Mouse (Mus musculus) gonadal fat pad, adult 2 months (tissue): ENCODE results near the gene Rpl23. TPM values are rescaled to one million over a fixed set of nuclear protein-coding genes. Genes with fewer than 3 reads are reported as not detected.
"Not testable (repeated sequence)": the region's sequence is repeated elsewhere in the genome, so short reads cannot be mapped to it uniquely, and the experiment has no call there.

Source experiments
- DNase-seq: peaks from one replicate; pipeline ENCODE4 v3.0.0-alpha.2; 2012; ENCODE audit warnings: low read depth
- polyA plus RNA-seq: library from polyadenylated mRNA; depleted of rRNA; stranded (reverse); fragments of >200 nt; gene quantifications from 2 replicates; pipeline ENCODE4 v1.2.3, GENCODE M21; 2012

The Rpl23 gene
- polyA plus RNA-seq, 1 experiment, result 161 TPM

DNA sequence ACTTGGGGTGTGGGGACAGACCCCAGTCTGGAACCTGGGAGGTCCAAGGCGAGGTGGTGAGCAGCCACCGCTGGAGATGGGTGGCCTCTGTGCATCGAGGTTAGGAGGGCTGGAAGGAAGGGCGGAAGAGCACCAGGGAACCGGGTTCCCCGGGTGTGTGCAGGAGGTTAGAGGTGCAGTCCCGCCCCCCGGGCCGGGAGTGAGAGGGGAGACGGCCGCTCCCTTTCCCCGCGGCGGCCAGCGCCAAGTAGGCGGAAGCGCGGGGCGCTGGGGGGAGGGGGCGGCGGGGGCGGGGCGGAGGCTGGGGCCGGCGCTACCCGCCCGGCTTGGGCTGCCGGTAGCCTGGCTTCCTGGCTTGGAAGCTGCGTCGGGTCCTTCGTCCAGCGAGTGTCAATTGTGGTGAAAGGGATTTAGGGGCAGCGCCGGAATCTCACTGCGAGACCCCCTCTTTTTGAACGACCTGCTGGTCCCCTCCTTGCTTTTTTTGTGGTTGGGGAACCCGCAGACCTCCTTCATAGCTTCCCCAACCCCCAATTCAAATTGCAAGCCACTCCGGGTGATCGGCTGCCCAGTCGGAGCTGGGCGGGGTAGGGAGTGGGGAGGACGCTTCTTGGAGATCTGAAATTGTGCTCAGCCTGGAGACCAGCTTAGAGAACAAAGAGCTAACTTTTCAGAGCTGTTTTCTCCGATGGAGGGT lies 17.9 kb upstream of the Rpl23 start:
- no peak for DNase-seq

DNA sequence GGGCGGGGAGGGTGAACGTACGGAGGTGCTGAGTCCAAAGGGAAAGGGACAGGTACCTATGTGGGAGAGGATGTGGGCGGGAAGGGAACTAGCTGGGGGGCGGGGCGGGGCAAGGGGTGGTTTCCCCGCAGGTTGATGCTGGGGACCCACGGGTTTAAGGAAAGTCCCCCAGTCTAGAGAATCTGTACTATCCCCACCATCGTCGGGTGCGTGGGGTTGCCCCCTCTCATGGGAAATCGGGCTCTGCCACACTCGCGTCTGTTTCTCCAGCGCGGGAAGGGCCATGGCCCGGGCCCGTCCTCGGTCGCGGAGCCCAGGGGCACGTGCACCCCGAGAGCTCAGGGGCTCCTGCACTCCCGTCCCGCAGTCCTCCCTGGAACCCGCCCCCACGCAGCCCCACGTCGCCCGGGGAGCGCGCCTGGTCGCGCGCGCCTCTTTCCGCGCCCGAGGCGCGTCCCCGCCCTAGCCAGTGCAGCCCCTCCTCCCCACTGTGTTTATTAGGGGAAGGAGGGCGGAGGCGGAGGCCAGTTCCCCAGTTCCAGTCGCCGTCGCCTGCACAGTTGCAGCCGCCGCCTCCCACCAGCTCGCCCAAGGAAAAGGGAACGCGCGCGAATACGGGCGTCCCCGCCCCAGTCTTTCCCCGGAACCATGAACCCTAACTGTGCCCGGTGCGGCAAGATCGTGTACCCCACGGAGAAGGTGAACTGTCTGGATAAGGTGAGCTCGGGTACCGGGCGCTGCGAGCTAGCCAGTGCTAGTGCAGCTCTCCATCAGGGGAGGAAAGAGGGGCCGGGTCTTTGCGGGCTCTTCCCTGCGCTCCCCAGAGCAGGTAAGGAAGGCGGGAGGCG lies 17.1 kb upstream of the Rpl23 start:
- no peak for DNase-seq

DNA sequence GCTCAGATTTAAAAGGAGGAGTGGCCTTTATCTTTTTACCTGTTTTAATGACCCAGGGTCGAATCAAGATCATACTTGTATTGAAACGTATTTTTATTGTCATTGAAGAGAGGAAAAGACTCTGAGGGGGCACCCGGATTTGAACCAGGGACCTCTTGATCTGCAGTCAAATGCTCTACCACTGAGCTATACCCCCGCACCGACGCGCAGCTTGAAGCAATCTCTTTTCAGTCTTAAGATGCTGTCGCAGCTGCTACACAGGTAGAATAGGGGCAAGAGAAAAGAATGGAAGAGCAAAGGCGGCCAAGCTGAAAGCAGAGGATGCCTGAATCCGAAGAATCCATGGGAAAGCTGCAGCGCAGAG lies 16.5 kb upstream of the Rpl23 start, which contains the start of gene Lasp1:
Gene Lasp1 (plus strand): TSS at position 219 of the 364 bp plus-strand sequence.
- no peak for DNase-seq

DNA sequence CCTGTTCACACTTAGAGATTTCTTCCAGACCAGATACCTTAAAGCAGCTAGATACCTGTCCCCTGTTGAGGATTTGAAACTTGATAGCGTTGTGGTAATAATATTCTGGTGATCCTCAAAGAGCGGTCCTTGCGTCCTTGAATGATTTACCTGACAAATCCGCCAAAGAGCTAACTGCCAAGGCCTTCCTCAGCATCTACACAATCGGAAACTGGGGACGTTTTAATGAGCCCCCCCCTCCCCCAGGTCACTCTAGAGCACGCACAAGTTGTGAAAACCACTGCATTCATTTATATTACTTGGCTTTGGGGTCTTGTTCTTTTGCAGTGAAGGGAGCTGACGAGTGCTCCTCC lies 15.8 kb upstream of the Rpl23 start:
- no peak for DNase-seq

DNA sequence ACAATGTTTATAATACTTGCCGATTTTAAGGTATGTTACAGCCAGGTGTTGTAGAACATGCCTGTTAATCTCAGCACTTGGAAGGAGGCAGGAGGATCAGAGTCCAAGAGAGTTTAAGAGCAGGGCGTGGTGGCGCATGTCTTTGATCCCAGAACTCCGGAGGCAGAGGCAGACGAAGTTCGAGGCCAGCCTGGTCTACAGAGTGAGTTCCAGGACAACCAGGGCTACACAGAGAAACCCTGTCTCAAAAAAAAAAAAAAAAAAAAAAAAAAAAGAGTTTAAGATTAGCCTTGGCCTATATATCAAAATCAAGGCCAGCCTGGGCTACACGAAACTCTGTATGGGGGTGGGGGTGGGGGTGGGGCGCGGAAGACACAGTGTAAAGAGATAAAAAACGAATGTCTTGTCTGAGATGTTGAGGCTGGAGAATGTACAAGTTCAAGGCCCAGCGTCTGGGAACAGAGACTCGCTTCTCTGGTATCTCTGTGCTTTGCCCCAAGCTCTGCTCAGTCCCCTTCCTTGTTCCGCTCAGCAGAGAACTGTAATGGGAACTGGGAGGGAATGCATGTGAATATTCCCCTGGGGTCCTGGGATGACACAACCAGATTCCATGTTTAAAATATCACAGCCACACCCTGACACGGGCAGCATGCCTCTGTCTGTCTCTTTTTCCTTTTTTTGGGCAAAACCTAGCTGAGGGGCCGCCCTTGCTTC lies 15.3 kb upstream of the Rpl23 start:
- DNase-seq, result no peak

DNA sequence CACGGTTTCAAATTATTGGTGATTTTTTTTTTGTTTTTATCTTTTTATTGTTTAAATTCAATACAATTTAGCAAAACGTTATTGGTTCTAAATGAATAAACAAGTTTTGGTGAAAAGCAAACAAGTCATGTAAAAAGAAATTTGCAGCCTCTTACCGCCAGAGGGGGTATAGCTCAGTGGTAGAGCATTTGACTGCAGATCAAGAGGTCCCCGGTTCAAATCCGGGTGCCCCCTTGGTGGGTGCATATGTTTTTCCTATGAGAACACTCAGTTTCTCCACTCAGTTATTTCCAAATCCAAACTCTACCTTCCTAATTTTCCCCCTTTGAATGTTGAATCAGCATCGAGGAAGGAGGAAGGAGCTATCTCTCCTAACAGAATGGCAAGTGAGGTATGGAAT lies 14.7 kb upstream of the Rpl23 start:
- DNase-seq, result no peak

DNA sequence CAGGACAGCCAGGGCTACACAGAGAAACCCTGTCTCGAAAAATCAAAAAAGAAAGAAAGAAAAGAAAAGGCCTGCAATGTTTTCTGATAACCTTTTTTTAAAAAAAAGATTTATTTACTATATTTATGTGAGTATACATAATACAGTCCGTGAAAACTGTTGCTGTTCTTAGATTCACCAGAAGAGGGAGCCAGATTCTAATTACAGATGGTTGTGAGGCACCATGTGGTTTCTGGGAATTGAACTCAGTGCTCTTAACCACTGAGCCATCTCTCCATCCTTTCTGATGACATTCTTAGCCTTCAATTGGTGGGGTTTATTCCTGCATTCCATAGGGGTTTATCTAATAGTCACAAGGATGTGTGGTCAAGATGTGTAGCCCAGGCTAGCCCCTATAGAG lies 10.9 kb upstream of the Rpl23 start:
- DNase-seq, result no peak

DNA sequence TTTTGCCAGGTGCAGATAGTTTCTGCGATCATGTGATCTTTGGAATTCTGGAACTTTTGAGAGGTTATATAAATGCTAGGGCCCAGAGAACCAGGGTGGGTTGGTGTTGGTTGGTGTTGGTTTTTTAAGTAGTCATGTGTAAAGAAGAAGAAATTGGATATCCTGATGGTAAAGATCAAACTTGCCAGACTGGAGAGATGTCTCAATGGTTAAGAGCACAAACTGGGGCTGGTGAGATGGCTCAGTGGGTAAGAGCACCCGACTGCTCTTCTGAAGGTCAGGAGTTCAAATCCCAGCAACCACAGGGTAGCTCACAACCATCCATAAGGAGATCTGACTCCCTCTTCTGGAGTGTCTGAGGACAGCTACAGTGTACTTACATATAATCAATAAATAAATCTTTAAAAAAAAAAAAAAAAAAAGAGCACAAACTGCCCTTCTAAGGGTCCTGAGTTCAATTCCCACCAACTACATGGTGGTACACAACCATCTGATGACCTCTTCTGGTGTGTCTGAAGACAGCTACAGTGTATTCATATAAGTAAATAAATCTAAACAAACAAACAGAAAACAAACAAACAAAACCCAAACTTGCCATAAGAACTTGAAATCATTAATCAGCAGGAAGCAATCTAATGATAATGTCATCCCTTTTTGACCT lies 8.7 kb upstream of the Rpl23 start:
- not testable (repeated sequence) for DNase-seq

DNA sequence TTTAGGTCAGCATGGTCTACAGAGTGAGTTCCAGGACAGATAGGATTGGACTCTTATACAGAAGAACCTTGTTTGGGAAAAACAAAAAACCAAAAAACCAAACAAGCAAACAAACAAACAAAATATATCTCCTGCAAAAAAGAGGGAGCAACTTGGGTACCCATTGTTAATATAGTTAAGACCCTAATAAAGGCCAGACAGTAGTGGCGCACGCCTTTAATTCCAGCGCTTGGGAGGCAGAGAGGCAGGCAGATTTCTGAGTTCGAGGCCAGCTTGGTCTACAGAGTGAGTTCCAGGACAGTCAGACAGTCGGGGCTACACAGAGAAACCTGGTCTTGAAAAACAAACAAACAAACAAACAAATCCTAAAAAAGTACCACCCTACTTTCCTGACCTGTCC lies 7.5 kb upstream of the Rpl23 start:
- no peak for DNase-seq

DNA sequence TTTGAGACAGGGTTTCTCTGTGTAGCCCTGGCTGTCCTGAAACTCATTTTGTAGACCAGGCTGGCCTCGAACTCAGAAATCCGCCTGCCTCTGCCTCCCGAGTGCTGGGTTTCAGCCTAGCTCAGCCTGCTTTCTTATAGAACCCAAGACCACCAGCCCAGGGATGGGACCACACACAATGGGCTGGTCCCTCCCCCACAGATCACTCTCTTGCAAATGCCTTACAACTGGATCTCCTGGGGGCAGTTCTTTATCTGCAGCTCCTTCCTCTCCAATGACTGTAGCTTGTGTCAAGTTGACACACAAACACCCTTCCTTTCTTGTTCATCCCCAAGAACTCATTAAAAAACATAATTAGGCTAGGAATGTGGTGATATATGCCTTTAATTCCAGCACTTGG lies 5.7 kb upstream of the Rpl23 start:
- no peak for DNase-seq

DNA sequence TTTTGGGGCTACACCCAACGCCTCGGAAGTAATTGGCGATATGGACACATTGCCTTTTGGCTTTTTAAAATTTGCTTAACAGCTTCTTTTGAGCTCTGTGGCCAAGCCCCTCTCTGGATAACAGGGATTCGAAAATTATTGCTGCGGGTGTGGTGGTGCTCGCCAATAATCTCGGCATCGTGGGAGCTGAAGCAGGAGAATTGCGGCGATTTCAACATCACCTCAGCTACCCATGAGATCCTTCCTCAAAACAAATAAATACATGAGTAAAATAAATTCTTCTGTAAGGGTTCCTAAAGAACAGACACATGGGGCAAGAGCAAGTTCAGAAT lies 293 bp upstream of the Rpl23 start:
- DNase-seq, result no peak

DNA sequence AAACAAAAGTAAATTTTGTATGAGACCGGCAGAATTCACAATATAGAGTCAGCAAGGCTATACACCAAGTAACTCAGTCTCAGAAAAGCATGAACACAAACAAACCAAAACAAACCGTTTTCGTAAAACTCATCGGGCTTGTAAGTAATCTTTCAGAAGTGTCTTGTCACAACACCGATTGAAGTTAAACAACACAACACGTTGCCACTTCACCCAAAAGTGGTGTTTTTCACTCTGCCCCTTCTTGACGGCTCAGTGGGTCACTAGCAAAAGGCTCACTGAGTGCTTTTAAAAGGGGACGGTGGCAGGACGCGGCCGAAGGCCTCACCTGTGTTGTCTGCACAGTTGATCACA lies 782 bp downstream of the Rpl23 start:
- DNase-seq, result no peak

DNA sequence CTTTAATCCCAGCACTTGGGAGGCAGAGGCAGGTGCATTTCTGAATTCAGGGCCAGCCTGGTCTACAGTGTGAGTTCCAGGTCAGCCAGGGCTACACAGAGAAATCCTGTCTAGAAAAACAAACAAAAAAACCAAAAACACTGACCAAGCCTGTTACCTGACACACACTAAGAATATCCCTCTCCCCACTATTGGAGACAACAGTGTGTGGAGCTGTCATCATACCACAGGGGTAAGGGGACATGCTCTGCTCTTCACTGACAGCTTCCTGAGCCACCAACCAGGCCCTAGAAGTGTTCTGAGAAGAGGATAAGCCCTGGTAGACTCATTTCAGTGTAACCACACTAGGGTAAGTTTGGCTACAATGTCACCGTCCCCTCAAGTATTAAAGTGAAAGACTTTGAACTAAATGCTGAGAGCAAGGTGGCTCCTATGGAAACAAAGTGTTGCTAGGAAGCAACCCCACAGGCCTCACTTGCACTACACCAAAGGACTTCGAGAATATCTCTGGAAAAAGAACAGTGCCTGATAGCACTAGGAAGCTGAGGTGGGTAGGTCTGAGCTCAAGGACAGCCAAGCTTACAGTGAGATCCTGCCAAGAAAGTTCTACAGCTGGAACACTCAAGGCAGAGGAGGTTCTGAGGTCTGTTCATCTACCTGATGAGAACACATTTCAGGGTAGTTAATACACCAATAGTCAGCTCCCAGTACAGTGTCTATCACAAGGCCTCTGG lies 2.1 kb downstream of the Rpl23 start:
- DNase-seq, result no peak

DNA sequence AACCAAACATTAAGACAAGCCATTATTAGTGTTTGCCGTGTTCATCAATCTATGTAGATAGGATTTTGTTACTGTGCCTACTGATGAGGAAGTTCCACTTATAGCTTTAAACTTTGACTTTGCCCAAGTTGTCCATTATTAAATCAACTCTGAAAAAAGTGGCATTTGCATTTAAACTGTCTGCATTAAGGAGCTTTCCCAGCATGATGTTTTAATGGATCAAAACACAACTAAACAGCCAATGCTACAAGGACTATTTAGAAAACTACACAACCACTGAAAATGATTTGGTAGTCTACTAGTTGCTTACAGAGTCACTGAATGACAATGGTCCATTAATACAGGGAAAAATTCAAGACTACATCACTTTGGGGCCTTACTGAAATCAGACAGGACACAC lies 3.3 kb downstream of the Rpl23 start:
- DNase-seq, result no peak

DNA sequence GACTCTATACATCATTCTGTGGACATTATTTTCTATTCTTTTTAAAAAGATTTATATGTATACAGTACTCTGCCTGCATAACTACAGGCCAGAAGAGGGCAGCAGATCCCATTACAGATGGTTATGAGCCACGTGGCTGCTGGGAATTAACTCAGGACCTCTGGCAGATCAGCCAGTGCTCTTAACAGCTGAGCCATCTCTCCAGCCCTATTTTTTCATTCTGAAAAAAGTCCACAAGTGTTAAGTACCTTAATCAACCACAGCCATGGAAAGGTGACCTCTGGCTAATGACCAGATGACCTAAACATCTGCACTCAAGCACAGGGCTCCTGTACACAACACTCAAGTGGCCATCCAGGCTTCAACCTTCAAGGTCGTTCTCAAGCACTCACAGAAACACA lies 5.1 kb downstream of the Rpl23 start:
- DNase-seq, result no peak

DNA sequence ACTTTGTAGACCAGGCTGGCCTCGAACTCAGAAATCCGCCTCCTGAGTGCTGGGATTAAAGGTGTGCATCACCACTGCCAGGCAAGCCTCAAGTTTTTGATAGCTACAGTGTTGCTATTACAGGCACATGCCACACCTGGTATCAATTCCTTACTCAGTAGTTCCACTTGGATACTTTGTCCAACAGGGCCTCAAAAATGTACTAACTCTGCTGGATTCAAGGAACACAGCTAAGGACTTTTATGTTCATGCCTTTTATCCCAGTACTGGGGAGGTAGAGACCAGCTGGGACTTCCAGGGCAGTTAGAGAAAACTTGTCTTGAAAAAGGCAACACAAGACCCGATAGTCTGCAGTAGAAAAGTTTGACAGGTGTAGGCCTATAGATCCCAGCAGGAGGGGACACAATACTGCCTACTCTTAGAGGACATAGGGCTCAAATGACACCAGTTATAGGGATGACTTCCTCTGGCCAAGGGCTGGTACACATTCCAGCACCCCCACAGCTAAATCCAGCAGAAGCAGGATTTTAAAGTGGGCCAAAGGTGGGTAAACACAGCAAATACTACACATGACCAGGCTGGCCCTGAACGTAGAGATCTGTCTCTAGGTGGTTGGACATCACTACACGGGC lies 5.6 kb downstream of the Rpl23 start:
- no peak for DNase-seq

DNA sequence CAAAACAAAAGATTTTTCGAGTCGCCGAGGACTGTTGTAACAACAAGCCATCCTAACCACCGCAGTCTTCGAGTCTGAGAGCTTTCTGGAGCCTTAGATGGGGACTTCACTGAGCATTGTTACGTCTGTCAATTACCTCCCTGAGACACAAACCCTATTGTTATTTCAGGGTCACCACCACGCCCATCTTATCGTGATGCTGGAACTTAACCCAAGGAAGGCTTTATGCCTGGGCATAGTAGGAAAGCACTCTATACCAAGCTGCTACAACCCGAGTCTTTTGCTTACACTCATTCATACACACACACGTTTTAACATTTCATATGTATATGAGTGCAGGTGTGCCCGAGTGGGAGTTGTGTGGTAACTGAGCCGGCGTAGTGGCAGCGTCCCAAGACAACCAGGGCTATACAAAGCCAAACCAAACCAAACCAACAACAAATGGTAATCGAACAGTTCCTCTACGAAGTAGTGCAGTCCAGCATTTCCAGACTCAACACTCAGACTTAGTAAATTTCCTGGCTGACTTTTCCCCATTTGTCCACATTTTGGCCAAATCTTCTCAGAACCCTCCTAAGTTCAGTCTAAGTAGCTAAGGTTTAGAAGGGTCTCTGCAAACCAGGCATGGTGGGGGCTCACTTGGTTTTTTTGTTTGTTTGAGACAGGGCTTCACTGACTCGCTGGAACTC lies 6.3 kb downstream of the Rpl23 start, which contains the start of gene 1700001P01Rik:
Gene 1700001P01Rik (minus strand): TSS at position 111 of the 689 bp plus-strand sequence.
- DNase-seq, result no peak

DNA sequence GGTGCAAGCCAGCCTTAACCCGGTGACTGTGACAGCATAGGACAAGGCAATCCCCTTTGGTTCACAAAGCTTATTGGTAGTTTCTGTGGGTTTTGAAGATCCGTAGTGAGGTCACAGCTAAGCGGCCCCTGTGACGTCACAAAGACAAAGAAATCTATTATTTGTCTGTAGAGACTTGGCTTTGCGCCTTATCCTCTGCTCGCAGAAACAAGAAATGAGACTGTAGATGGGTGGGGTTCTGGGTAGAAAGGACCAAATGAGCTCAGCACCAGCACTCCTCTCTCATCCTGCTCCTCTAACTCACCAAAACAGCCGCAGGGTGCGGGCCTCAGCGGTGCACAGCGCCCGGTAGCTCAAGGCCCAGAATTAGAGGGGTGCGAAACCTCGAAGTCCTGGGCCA lies 7.1 kb downstream of the Rpl23 start:
- DNase-seq, result no peak

DNA sequence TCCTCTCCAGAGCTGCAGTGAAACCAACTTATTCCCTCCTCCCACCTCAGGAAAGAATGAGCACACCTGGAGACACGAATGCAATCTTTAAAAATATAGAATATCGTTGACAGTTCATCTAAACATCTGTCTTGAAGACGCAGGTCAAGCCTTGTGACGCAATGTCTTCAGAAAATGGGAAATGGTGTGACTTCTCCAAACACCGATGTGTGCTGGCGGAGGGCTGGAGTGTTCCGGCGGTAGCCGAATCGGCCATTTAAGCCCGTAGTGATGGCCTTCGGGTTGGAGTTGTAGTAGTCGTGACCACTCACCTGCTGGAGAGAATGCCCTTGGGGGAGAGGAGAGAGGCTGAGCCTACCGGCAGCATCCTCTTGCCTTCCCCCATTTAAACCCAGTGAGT lies 10.8 kb downstream of the Rpl23 start:
- no peak for DNase-seq

DNA sequence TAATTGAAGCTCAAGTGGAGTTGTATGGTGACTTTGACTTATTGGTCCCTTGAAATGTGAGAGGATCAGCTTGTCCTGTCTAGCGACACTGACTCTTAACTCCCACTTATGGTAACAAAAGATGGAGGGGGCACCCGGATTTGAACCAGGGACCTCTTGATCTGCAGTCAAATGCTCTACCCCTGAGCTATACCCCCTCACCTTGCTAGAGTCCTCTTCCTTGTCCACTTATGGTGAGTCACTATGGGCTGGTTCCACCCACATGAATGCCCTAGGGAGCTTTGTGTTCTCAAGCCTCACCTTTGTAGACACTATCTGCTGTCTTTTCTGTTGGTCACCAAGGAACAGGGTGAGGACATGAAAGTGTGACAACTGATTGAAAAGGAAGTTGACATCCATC lies 12.5 kb downstream of the Rpl23 start:
- DNase-seq, result no peak
